Mouse (Mus musculus) ES-E14 (cell line): ENCODE data around the gene Dclre1b. TPM values are rescaled to one million over a fixed set of nuclear protein-coding genes. Genes with fewer than 3 reads are reported as not detected.
"Not testable (repeated sequence)": the region's sequence is repeated elsewhere in the genome, so short reads cannot be mapped to it uniquely, and the experiment has no call there.

Experiments used
- DNase-seq: peaks from one replicate; pipeline ENCODE4 v3.0.0-alpha.2; 2013; ENCODE audit warnings: low read depth, low spot score
- H3K27ac ChIP-seq: 2 replicates; pipeline ENCODE4 v1.5.1; 2012; ENCODE audit warnings: low read depth, mild to moderate bottlenecking, low read length, moderate library complexity, mixed read lengths; ENCODE audit not compliant: poor library complexity, insufficient read depth, severe bottlenecking
- H3K36me3 ChIP-seq: 2 replicates; pipeline ENCODE4 v1.6.1; 2012; ENCODE audit warnings: mild to moderate bottlenecking, low read length, moderate library complexity, mixed read lengths; ENCODE audit not compliant: control insufficient read depth, poor library complexity, insufficient read depth, severe bottlenecking
- H3K4me1 ChIP-seq, 2 experiments: fragments of 150-350 bp in 1 of 2; sonication (generic) in 1 of 2; 2 replicates each; pipeline ENCODE4 v1.6.1; 2012; ENCODE audit warnings: low read length in 2 of 2, mild to moderate bottlenecking in 1 of 2, mixed read lengths in 1 of 2; ENCODE audit not compliant: control insufficient read depth in 2 of 2, insufficient read depth in 2 of 2, poor library complexity in 1 of 2
- H3K4me3 ChIP-seq, 2 experiments: fragments of 150-350 bp in 1 of 2; sonication (generic) in 1 of 2; 2 replicates each; pipeline ENCODE4 v1.5.1; 2012; ENCODE audit warnings: low read length in 2 of 2, low read depth in 1 of 2, mild to moderate bottlenecking in 1 of 2, mixed read lengths in 1 of 2; ENCODE audit not compliant: insufficient read depth in 1 of 2, poor library complexity in 1 of 2, severe bottlenecking in 1 of 2
- H3K9ac ChIP-seq: 2 replicates; pipeline ENCODE4 v1.6.1; 2012; ENCODE audit warnings: low read depth, mild to moderate bottlenecking, low read length, mixed read lengths; ENCODE audit not compliant: poor library complexity, insufficient read depth, severe bottlenecking
- H3K9me3 ChIP-seq: fragments of 150-350 bp; sonication (generic); 2 replicates; pipeline ENCODE4 v1.6.1; 2012; ENCODE audit warnings: low read depth, mild to moderate bottlenecking, low read length; ENCODE audit not compliant: control insufficient read depth, insufficient read depth
- CHD2 ChIP-seq: IDR thresholded peaks from 2 replicates; pipeline ENCODE4 v1.6.1; 2014; ENCODE audit warnings: mild to moderate bottlenecking, low read depth, low read length, inconsistent platforms
- HCFC1 ChIP-seq: IDR thresholded peaks from 2 replicates; pipeline ENCODE4 v1.6.1; 2012; ENCODE audit warnings: low read length, inconsistent platforms, borderline replicate concordance; ENCODE audit not compliant: insufficient read depth
- MAFK ChIP-seq: IDR thresholded peaks from 2 replicates; pipeline ENCODE4 v1.6.1; 2014; ENCODE audit warnings: mild to moderate bottlenecking, low read depth, low read length, inconsistent platforms; ENCODE audit not compliant: insufficient read depth
- ZC3H11A ChIP-seq: IDR thresholded peaks from 2 replicates; pipeline ENCODE4 v1.6.1; 2012; ENCODE audit warnings: low read depth, mild to moderate bottlenecking, inconsistent platforms, low read length, borderline replicate concordance
- ZNF384 ChIP-seq: IDR thresholded peaks from 2 replicates; pipeline ENCODE4 v1.6.1; 2012; ENCODE audit warnings: low read depth, low read length, inconsistent platforms
- in situ Hi-C, 2 experiments: fragments of 600-800 bp; cut with MboI; formaldehyde crosslinking; loops; one replicate each; pipeline ENCODE4 v1.15.1; 2025; ENCODE audit warnings: low sequenced_read_pairs in 2 of 2, inconsistent platforms in 1 of 2; ENCODE audit not compliant: unreplicated experiment in 2 of 2
- total RNA-seq: library from RNA; depleted of rRNA; stranded (reverse); fragments of 300-350 nt; gene quantifications from 2 replicates; pipeline ENCODE4 v1.2.3, GENCODE M21; 2012

Gene Dclre1b
- total RNA-seq, 1 experiment = 8.2 TPM

DNA sequence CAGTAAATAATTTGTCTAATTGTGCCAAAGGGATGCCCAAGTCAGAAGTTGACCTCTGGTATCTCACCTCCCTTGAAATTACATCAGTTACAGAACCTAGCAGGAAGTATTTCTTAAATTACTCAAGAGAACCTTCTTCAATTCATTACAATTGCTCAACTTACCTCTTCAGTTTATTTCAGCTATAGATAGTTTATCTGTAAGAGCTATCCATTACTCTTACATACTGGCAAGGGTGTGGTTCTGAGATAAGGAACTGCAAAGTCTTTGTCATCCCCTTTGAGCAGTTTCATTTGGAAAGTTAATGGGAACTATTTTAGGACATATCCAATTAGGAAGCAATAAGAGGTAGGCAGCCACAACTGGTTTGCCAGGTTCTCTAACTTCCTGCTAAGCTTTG, 23.2 kb upstream of the Dclre1b start, which contains the start of gene Bcl2l15:
Bcl2l15 (plus strand) TSS at position 176 of the 400 bp plus-strand sequence.
- in situ Hi-C loops = no loop called here
- H3K4me3 ChIP-seq = no peak within 1 kb of the TSS
- DNase-seq = no peak
- no peaks in the 10 kb centered on the region for H3K9me3 ChIP-seq
- H3K4me1 ChIP-seq = peaks cover 0 to 2% of the 10 kb centered on the region in 2 experiments; a peak in 2 of 4 replicates
- no peak within 1 kb of the TSS for H3K9ac ChIP-seq
- no peaks in the 10 kb centered on the region for H3K36me3 ChIP-seq
- no peak within 1 kb of the TSS for H3K27ac ChIP-seq
- TF ChIP-seq CHD2 (no peak), HCFC1 (no peak), ZC3H11A (no peak), MAFK (no peak), ZNF384 (no peak)

DNA sequence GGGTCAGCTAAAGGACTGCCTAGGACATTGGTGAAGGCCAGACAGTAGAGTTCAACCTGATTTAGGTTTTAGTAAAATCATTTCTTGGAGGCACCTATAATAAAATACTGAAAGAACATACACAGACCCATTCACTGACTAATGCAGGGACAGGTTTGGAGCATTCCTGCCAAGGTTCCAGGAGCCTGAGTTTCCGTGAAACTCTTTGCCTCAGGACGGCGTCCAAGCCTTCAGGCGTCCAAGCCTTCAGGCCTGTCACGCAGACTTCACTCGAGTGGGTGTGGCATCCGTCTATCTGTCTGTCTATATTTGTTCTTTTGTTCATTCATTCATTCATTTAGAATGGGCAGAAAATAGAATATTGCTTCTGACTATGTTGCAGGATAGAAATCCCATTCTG, 21.9 kb upstream of the Dclre1b start:
- in situ Hi-C loops = no loop called here
- no peak for DNase-seq
- no peaks in the 10 kb centered on the region for H3K9me3 ChIP-seq
- peaks cover 0 to 2% of the 10 kb centered on the region in 2 experiments; a peak in 2 of 4 replicates for H3K4me1 ChIP-seq
- no peaks in the 10 kb centered on the region for H3K36me3 ChIP-seq
- no peak for TF ChIP-seq CHD2
- H3K9ac ChIP-seq = no peak overlapping the region
- H3K4me3 ChIP-seq = no peak overlapping the region
- no peak overlapping the region for H3K27ac ChIP-seq

DNA sequence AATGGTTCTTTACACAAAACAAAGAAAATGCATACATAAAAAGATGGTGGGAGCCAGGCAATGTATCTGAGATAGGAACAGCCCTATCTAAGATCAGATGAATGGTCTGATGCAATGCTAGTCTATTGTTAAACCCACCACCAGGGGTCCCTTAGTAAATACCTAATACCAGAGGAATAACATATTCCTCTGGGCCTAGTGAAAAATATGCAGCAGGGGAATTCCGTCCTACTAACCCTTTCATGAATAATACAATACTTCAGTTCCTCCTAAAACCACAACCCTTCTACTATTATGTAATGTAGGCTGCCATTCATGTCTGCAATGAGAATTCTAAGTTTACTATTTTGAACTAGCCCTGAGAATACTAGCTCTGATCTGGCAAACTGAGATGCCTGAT, 21.4 kb upstream of the Dclre1b start:
- H3K27ac ChIP-seq, H3K9ac ChIP-seq, H3K36me3 ChIP-seq, H3K4me1 ChIP-seq, DNase-seq, in situ Hi-C loops, H3K9me3 ChIP-seq, H3K4me3 ChIP-seq: not testable (repeated sequence)

DNA sequence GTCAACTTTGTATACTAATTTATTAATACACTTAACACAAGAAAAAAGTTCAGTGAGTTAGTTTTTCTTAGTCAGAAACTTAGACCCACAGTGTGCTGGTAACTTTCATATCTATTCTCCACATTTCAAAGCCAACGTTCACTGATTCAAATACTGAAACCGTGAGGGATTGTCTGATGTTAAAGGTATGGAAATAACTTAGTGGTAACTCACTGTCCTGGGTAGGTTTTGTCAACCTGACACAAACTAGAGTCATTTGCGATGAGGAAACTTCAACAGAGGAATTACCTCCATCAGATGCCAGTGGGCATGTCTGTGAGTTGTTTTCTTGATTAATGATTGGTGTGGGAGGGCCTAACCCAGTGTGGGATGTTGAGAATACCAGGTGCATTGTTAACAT, 19.8 kb upstream of the Dclre1b start:
- Histone ChIP-seq H3K36me3 (no peaks in the 10 kb centered on the region), H3K4me3 (no peak overlapping the region), H3K9me3 (no peaks in the 10 kb centered on the region), H3K4me1 (peaks cover 0 to 2% of the 10 kb centered on the region in 2 experiments; a peak in 2 of 4 replicates), H3K9ac (no peak overlapping the region), H3K27ac (no peak overlapping the region)
- DNase-seq = no peak
- in situ Hi-C loops = no loop called here
- no peak for TF ChIP-seq ZC3H11A
- TF ChIP-seq HCFC1 = no peak
- TF ChIP-seq CHD2 = no peak
- TF ChIP-seq ZNF384 = no peak
- no peak for TF ChIP-seq MAFK

DNA sequence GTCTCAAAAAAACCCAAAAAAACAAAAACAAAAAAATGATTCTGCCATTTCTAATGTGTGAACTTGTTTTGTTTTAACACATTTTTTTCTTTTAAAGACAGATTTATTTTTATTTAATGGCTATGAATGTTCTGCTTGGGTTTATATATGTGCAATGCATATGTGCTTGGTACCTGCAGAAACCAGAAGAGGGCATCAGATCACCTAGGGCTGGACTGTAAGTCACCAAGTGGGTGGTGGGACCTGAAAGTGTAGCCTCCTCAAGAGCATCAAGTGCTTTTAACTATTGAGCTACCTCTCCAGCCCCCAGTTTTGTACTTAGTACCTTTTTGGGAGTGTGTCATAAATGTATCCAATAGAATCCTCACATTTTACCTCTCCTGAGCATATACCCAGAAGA, 18.3 kb upstream of the Dclre1b start:
- TF ChIP-seq CHD2 (no peak), MAFK (no peak), HCFC1 (no peak), ZC3H11A (no peak), ZNF384 (no peak)
- H3K4me3 ChIP-seq = no peak overlapping the region
- no peak for DNase-seq
- no peak overlapping the region for H3K9ac ChIP-seq
- no peak overlapping the region for H3K27ac ChIP-seq
- H3K36me3 ChIP-seq = no peaks in the 10 kb centered on the region; the same call in 1 of the 2 replicates
- H3K4me1 ChIP-seq = peaks cover 0 to 2% of the 10 kb centered on the region in 2 experiments; a peak in 2 of 4 replicates
- in situ Hi-C loops = no loop called here
- no peaks in the 10 kb centered on the region for H3K9me3 ChIP-seq
